Mouse (Mus musculus): ENCODE measurements around the gene Eif3l. TPM values are rescaled to one million over a fixed set of nuclear protein-coding genes. Genes with fewer than 3 reads are reported as not detected.

The Eif3l gene
- 174 and 177 TPM in 2 replicates for polyA plus RNA-seq (2015; fragmentation: Nextera tagmentation; extraction: Ambion mirVana)

- Histone ChIP-seq H3K27ac (ENCODE audit: low read depth, low read length) (peak within 1 kb of the TSS; percentile 69), H3K9me3 (ENCODE audit: control insufficient read depth, low read length) (no peaks in the 10 kb centered on the region), H3K4me2 (ENCODE audit: low read length) (peak within 1 kb of the TSS; percentile 91), H3K4me3 (ENCODE audit: low read length) (peak within 1 kb of the TSS; percentile 67), H3K27me3 (replicated peaks; ENCODE audit: control insufficient read depth, insufficient read depth, low read length) (no peaks in the 10 kb centered on the region), H3K36me3 (ENCODE audit: control insufficient read depth, insufficient read depth, low read length) (peaks cover 28% of the 10 kb centered on the region), H3K4me1 (ENCODE audit: control insufficient read depth, insufficient read depth, low read depth, low read length) (peaks cover 17% of the 10 kb centered on the region), H3K9ac (ENCODE audit: low read depth, low read length) (peak within 1 kb of the TSS; percentile 84)
- ATAC-seq = peak; percentile 93
- under 1% methylated on average over 49 of the region's 49 CpGs for WGBS
Observed at GRCm38 (mm10) chr15:79074913-79075532, at the start of gene Eif3l. Eif3l (plus strand) TSS chr15:79075179.

GRCm38 (mm10) chr15:79025687-79026308, 49.2 kb upstream of the Eif3l start:
- H3K4me2 ChIP-seq (ENCODE audit: low read length) = peak overlapping the region; percentile 46
- H3K36me3 ChIP-seq (ENCODE audit: control insufficient read depth, insufficient read depth, low read length) = no peaks in the 10 kb centered on the region
- H3K9me3 ChIP-seq (ENCODE audit: control insufficient read depth, low read length) = no peaks in the 10 kb centered on the region
- no peaks in the 10 kb centered on the region; the same call in 1 of the 2 replicates for H3K27me3 ChIP-seq (replicated peaks; ENCODE audit: control insufficient read depth, insufficient read depth, low read length)
- peaks cover 32% of the 10 kb centered on the region for H3K4me1 ChIP-seq (ENCODE audit: control insufficient read depth, insufficient read depth, low read depth, low read length)
- no peak for ATAC-seq
- WGBS = 15% methylated on average over 15 of the region's 18 CpGs
- peak overlapping the region; percentile 20; the same call in 1 of the 2 replicates for H3K4me3 ChIP-seq (ENCODE audit: low read length)
- H3K27ac ChIP-seq (ENCODE audit: low read depth, low read length) = no peak overlapping the region
- H3K9ac ChIP-seq (ENCODE audit: low read depth, low read length) = peak overlapping the region; percentile 29; the same call in 1 of the 2 replicates

GRCm38 (mm10) chr15:79026511-79027290, 48.3 kb upstream of the Eif3l start:
- Histone ChIP-seq H3K9ac (ENCODE audit: low read depth, low read length) (0 out of 2 replicates have a peak overlapping the region, but pooled peaks have one; percentile 3), H3K4me2 (ENCODE audit: low read length) (peak overlapping the region; percentile 100), H3K27ac (ENCODE audit: low read depth, low read length) (no peak overlapping the region), H3K4me3 (ENCODE audit: low read length) (no peak overlapping the region), H3K27me3 (replicated peaks; ENCODE audit: control insufficient read depth, insufficient read depth, low read length) (no peaks in the 10 kb centered on the region; the same call in 1 of the 2 replicates), H3K4me1 (ENCODE audit: control insufficient read depth, insufficient read depth, low read depth, low read length) (peaks cover 38% of the 10 kb centered on the region), H3K36me3 (ENCODE audit: control insufficient read depth, insufficient read depth, low read length) (no peaks in the 10 kb centered on the region), H3K9me3 (ENCODE audit: control insufficient read depth, low read length) (no peaks in the 10 kb centered on the region)
- WGBS = 34% methylated on average over 14 of the region's 14 CpGs
- no peak for ATAC-seq

- H3K4me1 ChIP-seq (ENCODE audit: control insufficient read depth, insufficient read depth, low read depth, low read length) = peaks cover 38% of the 10 kb centered on the region
Observed at GRCm38 (mm10) chr15:79027291-79028205, 47.4 kb upstream of the Eif3l start.

GRCm38 (mm10) chr15:79028237-79028738, 46.7 kb upstream of the Eif3l start, which contains the start of gene H1f0:
H1f0 (plus strand) TSS chr15:79028450.
- ATAC-seq = peak; percentile 81
- H3K4me1 ChIP-seq (ENCODE audit: control insufficient read depth, insufficient read depth, low read depth, low read length) = peaks cover 38% of the 10 kb centered on the region
- WGBS = 0% methylated on average over 51 of the region's 58 CpGs

More at GRCm38 (mm10) chr15:79027291-79028205, 47.4 kb upstream of the Eif3l start:
- Histone ChIP-seq H3K9ac (ENCODE audit: low read depth, low read length) (peak overlapping the region; percentile 97), H3K36me3 (ENCODE audit: control insufficient read depth, insufficient read depth, low read length) (no peaks in the 10 kb centered on the region), H3K9me3 (ENCODE audit: control insufficient read depth, low read length) (no peaks in the 10 kb centered on the region), H3K4me2 (ENCODE audit: low read length) (peak overlapping the region; percentile 100), H3K4me3 (ENCODE audit: low read length) (peak overlapping the region; percentile 75), H3K27me3 (replicated peaks; ENCODE audit: control insufficient read depth, insufficient read depth, low read length) (no peaks in the 10 kb centered on the region; the same call in 1 of the 2 replicates), H3K27ac (ENCODE audit: low read depth, low read length) (peak overlapping the region; percentile 95)
- 5% methylated on average over 43 of the region's 46 CpGs for WGBS
- no peak for ATAC-seq

GRCm38 (mm10) chr15:79028823-79029484, 46.0 kb upstream of the Eif3l start:
- Histone ChIP-seq H3K36me3 (ENCODE audit: control insufficient read depth, insufficient read depth, low read length) (no peaks in the 10 kb centered on the region), H3K4me2 (ENCODE audit: low read length) (peak overlapping the region; percentile 100), H3K9me3 (ENCODE audit: control insufficient read depth, low read length) (no peaks in the 10 kb centered on the region), H3K9ac (ENCODE audit: low read depth, low read length) (peak overlapping the region; percentile 97), H3K27me3 (replicated peaks; ENCODE audit: control insufficient read depth, insufficient read depth, low read length) (no peaks in the 10 kb centered on the region), H3K4me3 (ENCODE audit: low read length) (peak overlapping the region; percentile 75), H3K27ac (ENCODE audit: low read depth, low read length) (peak overlapping the region; percentile 95), H3K4me1 (ENCODE audit: control insufficient read depth, insufficient read depth, low read depth, low read length) (peaks cover 38% of the 10 kb centered on the region)
- 22% methylated on average over 16 of the region's 16 CpGs for WGBS
- no peak for ATAC-seq

More at GRCm38 (mm10) chr15:79028237-79028738, 46.7 kb upstream of the Eif3l start, which contains the start of gene H1f0:
- H3K9ac ChIP-seq (ENCODE audit: low read depth, low read length) = peak within 1 kb of the TSS; percentile 97
- H3K9me3 ChIP-seq (ENCODE audit: control insufficient read depth, low read length) = no peaks in the 10 kb centered on the region
- H3K27ac ChIP-seq (ENCODE audit: low read depth, low read length) = peak within 1 kb of the TSS; percentile 95
- H3K27me3 ChIP-seq (replicated peaks; ENCODE audit: control insufficient read depth, insufficient read depth, low read length) = no peaks in the 10 kb centered on the region
- no peaks in the 10 kb centered on the region for H3K36me3 ChIP-seq (ENCODE audit: control insufficient read depth, insufficient read depth, low read length)
- H3K4me2 ChIP-seq (ENCODE audit: low read length) = peak within 1 kb of the TSS; percentile 100
- peak within 1 kb of the TSS; percentile 75 for H3K4me3 ChIP-seq (ENCODE audit: low read length)

- 4% methylated on average over 11 of the region's 11 CpGs for WGBS
- H3K9ac ChIP-seq (ENCODE audit: low read depth, low read length) = peak overlapping the region; percentile 71
- H3K27ac ChIP-seq (ENCODE audit: low read depth, low read length) = peak overlapping the region; percentile 72
- H3K4me2 ChIP-seq (ENCODE audit: low read length) = peak overlapping the region; percentile 100
- H3K27me3 ChIP-seq (replicated peaks; ENCODE audit: control insufficient read depth, insufficient read depth, low read length) = no peaks in the 10 kb centered on the region
- H3K4me3 ChIP-seq (ENCODE audit: low read length) = peak overlapping the region; percentile 75
- peaks cover 38% of the 10 kb centered on the region for H3K4me1 ChIP-seq (ENCODE audit: control insufficient read depth, insufficient read depth, low read depth, low read length)
- ATAC-seq = no peak
- no peaks in the 10 kb centered on the region for H3K36me3 ChIP-seq (ENCODE audit: control insufficient read depth, insufficient read depth, low read length)
- no peaks in the 10 kb centered on the region for H3K9me3 ChIP-seq (ENCODE audit: control insufficient read depth, low read length)
Observed at GRCm38 (mm10) chr15:79029519-79030241, 45.3 kb upstream of the Eif3l start.
